Mouse (Mus musculus): Measurements from ENCODE around the gene Cfap61.

- TF ChIP-seq EP300 (IDR thresholded peaks at IDR 0.05; ENCODE audit: low read depth), result no peak
- TF ChIP-seq CTCF (IDR thresholded peaks at IDR 0.05; ENCODE audit: low read depth), result no peak
Measured at GRCm38 (mm10) chr2:146255636-146256035, 321.1 kb downstream of the Cfap61 start.
